Mouse (Mus musculus): Measurements from ENCODE around the gene Pfn1.

GRCm38 (mm10) chr11:70671333-70672047 lies 17.0 kb upstream of the Pfn1 start:
- TF ChIP-seq CTCF (IDR thresholded peaks at IDR 0.05; ENCODE audit: borderline replicate concordance, insufficient read depth, low read length) (no peak), POLR2A (IDR thresholded peaks at IDR 0.05; ENCODE audit: low read depth, low read length) (no peak)
